Mouse (Mus musculus) heart, adult 2 months (tissue): ENCODE data around the gene Nucb1. TPM values are rescaled to one million over a fixed set of nuclear protein-coding genes. Genes with fewer than 3 reads are reported as not detected.

ENCODE experiments used
- DNase-seq, 2 experiments: peaks; one replicate each; pipeline ENCODE4 v3.0.0; 2021
- H3K27ac ChIP-seq: fragments of 200-600 bp; 2 replicates; pipeline ENCODE4 v1.8.1; 2022
- H3K27me3 ChIP-seq: fragments of 200-500 bp; 2 replicates; pipeline ENCODE4 v1.6.1; 2012; ENCODE audit warnings: mild to moderate bottlenecking, low read length, inconsistent platforms, mixed read lengths; ENCODE audit not compliant: control insufficient read depth, insufficient read depth
- H3K36me3 ChIP-seq: fragments of 200-500 bp; 2 replicates; pipeline ENCODE4 v1.6.1; 2012; ENCODE audit warnings: low read length, inconsistent platforms; ENCODE audit not compliant: control insufficient read depth, insufficient read depth
- H3K4me1 ChIP-seq: fragments of 200-500 bp; 2 replicates; pipeline ENCODE4 v1.6.1; 2011; ENCODE audit warnings: low read length; ENCODE audit not compliant: control insufficient read depth, insufficient read depth
- H3K4me3 ChIP-seq: fragments of 200-600 bp; 2 replicates; pipeline ENCODE4 v1.8.1; 2022
- H3K79me2 ChIP-seq: fragments of 200-500 bp; replicated peaks from 2 replicates; pipeline ENCODE4 v1.6.1; 2012; ENCODE audit warnings: mild to moderate bottlenecking, inconsistent platforms, low read length, moderate library complexity, mixed read lengths; ENCODE audit not compliant: control insufficient read depth, insufficient read depth
- H3K9ac ChIP-seq: fragments of 200-500 bp; 2 replicates; pipeline ENCODE4 v1.6.1; 2012; ENCODE audit warnings: low read depth, mild to moderate bottlenecking, control low read depth, inconsistent platforms, low read length, mixed read lengths
- CTCF ChIP-seq: fragments of 200-600 bp; IDR thresholded peaks from 2 replicates; pipeline ENCODE4 v1.8.1; 2022; ENCODE audit warnings: antibody characterized with exemption, mild to moderate bottlenecking, moderate library complexity
- EP300 ChIP-seq: fragments of 200-500 bp; IDR thresholded peaks from 2 replicates; pipeline ENCODE4 v1.6.1; 2011; ENCODE audit warnings: low read depth, low read length, control low read depth; ENCODE audit not compliant: insufficient read depth
- POLR2A ChIP-seq: fragments of 200-500 bp; IDR thresholded peaks from 2 replicates; pipeline ENCODE4 v1.6.1; 2011; ENCODE audit warnings: mild to moderate bottlenecking, low read depth, low read length, control low read depth; ENCODE audit not compliant: insufficient read depth
- WGBS: fragments of 180-500 bp; shearing (Covaris S2); methylation state at CpG from one replicate; pipeline ENCODE4 v1.1.7; 2018; 5-methylcytosine and 5-hydroxymethylcytosine counted together
- intact Hi-C: fragments of 180-260 bp; cut with DNase I; formaldehyde crosslinking; loops from one replicate; pipeline ENCODE4 v1.15.1; 2025
- polyA plus RNA-seq: library from polyadenylated mRNA; depleted of rRNA; stranded (reverse); fragments of >200 nt; gene quantifications from 2 replicates; pipeline ENCODE4 v1.2.3, GENCODE M21; 2012
- total RNA-seq, 2 experiments: library from RNA; stranded (reverse); gene quantifications; 2 replicates each; pipeline ENCODE4 v1.2.3; 2021

The Nucb1 gene
- total and polyA plus RNA-seq, 3 experiments = 132 to 177 (median 152) TPM

- no peak for DNase-seq
- Histone ChIP-seq H3K27me3 (no peaks in the 10 kb centered on the region), H3K36me3 (peaks cover 9% of the 10 kb centered on the region), H3K79me2 (no peaks in the 10 kb centered on the region), H3K9ac (peak overlapping the region; percentile 21), H3K4me3 (peak overlapping the region; percentile 88), H3K27ac (peak overlapping the region; percentile 99), H3K4me1 (peaks cover 13% of the 10 kb centered on the region)
- WGBS = 21% methylated on average over 7 of the region's 7 CpGs
- TF ChIP-seq POLR2A = no peak
- peak; percentile 72 for TF ChIP-seq CTCF
- intact Hi-C loops = loop anchor here (5.0 kb wide), 1 partner anchor 176 kb away; no protein-coding TSS in a partner anchor
Observed at GRCm38 (mm10) chr7:45526474-45527120, 16.4 kb upstream of the Nucb1 start.

DNA sequence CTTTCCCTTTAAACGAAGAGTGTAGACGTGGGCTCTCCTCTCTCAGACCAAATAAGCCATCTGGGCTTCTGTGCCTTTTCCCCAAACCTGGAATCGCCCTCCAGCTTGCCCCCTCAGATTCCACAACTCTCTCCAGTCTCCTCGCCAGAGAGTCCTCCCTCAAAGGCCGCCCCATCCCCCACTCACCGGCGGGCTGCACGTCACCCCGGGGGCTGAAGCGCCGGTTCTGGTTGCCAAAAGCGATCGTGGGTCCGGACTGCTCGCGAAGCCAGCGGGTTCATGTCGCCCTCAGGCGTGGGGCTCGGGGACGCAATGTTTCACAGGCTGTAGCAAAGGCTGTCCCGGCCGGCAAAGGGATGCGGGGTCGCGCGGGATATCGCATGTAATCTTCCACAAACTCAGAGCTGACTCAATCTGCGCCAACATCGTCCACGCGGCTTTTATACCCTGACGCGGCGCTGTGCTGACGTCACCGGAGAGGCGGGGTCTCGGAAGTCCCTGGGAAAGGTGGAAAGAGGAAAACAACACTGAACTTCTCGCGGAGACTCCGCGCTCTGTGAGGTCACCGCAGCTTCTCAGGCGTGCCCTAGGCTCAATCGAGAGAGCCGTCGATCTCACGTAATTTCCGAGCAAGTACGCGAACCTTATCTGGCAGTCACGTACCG is 15.7 kb upstream of the Nucb1 start, which contains the start of the genes Ppp1r15a and Plekha4:
Ppp1r15a (minus strand) TSS at position 460 of the 665 bp plus-strand sequence.
Plekha4 (plus strand) TSS at position 522 of the 665 bp plus-strand sequence.
- H3K27ac ChIP-seq = peak within 1 kb of the TSS; percentile 99
- H3K4me3 ChIP-seq = peak within 1 kb of the TSS; percentile 88
- peaks cover 13% of the 10 kb centered on the region for H3K4me1 ChIP-seq
- H3K27me3 ChIP-seq = no peaks in the 10 kb centered on the region
- intact Hi-C loops = loop anchor here (2.0 to 5.0 kb wide), 3 partner anchors 15 to 176 kb away; partner anchors contain the start of gene Nucb1
- under 1% methylated on average over 54 of the region's 54 CpGs for WGBS
- H3K79me2 ChIP-seq = no peaks in the 10 kb centered on the region
- peaks cover 9% of the 10 kb centered on the region for H3K36me3 ChIP-seq
- TF ChIP-seq POLR2A (peak; percentile 99), CTCF (no peak), EP300 (peak; percentile 93)
- H3K9ac ChIP-seq = peak within 1 kb of the TSS; percentile 92
- peak; percentile 96 to 98 for DNase-seq

- DNase-seq = peak; percentile 66 to 69
Observed at GRCm38 (mm10) chr7:45524841-45525621, 14.8 kb upstream of the Nucb1 start.

DNA sequence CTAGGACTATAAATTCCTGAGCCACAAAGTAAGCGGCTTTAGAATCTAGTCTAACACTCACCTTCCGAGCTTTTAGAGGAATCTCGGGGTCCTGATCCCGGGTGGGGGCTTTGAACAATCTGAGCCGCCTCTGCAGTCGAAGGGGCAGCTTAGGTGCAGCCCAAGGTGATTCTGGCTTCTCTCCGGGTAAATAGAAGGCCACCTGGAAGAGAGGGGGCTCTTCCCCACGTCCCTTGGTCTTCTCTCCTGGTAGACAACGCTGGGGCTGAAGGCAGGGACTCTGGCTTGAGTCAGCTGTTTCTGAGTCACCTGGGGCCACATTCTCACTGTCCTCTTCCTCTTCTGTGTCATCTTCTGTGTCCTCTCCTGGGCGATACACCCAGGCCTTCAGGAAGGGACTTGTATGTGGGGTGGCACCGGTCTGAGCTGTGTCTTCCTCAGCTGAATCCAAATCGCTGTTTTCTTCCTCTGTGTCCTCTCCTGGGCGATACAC is 13.5 kb upstream of the Nucb1 start:
- WGBS = 45% methylated on average over 13 of the region's 13 CpGs
- intact Hi-C loops = loop anchor here (1.0 to 2.0 kb wide), 3 partner anchors 13 to 46 kb away; partner anchors contain the start of gene Nucb1
- H3K9ac ChIP-seq = peak overlapping the region; percentile 30; the same call in 1 of the 2 replicates

More at GRCm38 (mm10) chr7:45524841-45525621, 14.8 kb upstream of the Nucb1 start:
- peak overlapping the region; percentile 99 for H3K27ac ChIP-seq
- H3K4me3 ChIP-seq = peak overlapping the region; percentile 88
- no peaks in the 10 kb centered on the region for H3K27me3 ChIP-seq
- H3K4me1 ChIP-seq = peaks cover 13% of the 10 kb centered on the region
- H3K79me2 ChIP-seq = no peaks in the 10 kb centered on the region
- intact Hi-C loops = loop anchor here (2.0 to 5.0 kb wide), 3 partner anchors 14 to 177 kb away; partner anchors contain the start of gene Nucb1
- 1% methylated on average over 12 of the region's 12 CpGs for WGBS
- peaks cover 9% of the 10 kb centered on the region for H3K36me3 ChIP-seq
- peak overlapping the region; percentile 92 for H3K9ac ChIP-seq
- TF ChIP-seq CTCF (no peak), EP300 (0 out of 2 replicates have a peak, but pooled peaks have one; percentile 35), POLR2A (peak; percentile 66)

GRCm38 (mm10) chr7:45522957-45523676 is 12.9 kb upstream of the Nucb1 start:
- TF ChIP-seq POLR2A = 0 out of 2 replicates have a peak, but pooled peaks have one; percentile 10
- no peak for TF ChIP-seq EP300
- peak overlapping the region; percentile 58 for H3K27ac ChIP-seq
- WGBS = 45% methylated on average over 18 of the region's 18 CpGs
- DNase-seq = peak in 1 of 2 experiments; percentile 20
- peak overlapping the region; percentile 49 for H3K4me3 ChIP-seq
- H3K4me1 ChIP-seq = peaks cover 13% of the 10 kb centered on the region
- no peaks in the 10 kb centered on the region for H3K79me2 ChIP-seq
- intact Hi-C loops = loop anchor here (1.0 kb wide), 1 partner anchor 46 kb away; no protein-coding TSS in a partner anchor
- H3K9ac ChIP-seq = no peak overlapping the region
- peaks cover 9% of the 10 kb centered on the region for H3K36me3 ChIP-seq
- H3K27me3 ChIP-seq = no peaks in the 10 kb centered on the region

More for the DNA sequence above, 13.5 kb upstream of the Nucb1 start:
- Histone ChIP-seq H3K27ac (peak overlapping the region; percentile 58), H3K36me3 (peaks cover 9% of the 10 kb centered on the region), H3K27me3 (no peaks in the 10 kb centered on the region), H3K79me2 (no peaks in the 10 kb centered on the region), H3K4me1 (peaks cover 13% of the 10 kb centered on the region), H3K4me3 (peak overlapping the region; percentile 49)
- DNase-seq = no peak
- TF ChIP-seq CTCF = no peak
- TF ChIP-seq POLR2A = no peak
- no peak for TF ChIP-seq EP300
